Mouse (Mus musculus) forebrain, embryonic 13.5 days (tissue): ENCODE measurements around the gene 2410004B18Rik. TPM values are rescaled to one million over a fixed set of nuclear protein-coding genes. Genes with fewer than 3 reads are reported as not detected.

Experiments
- ATAC-seq: fragments of 200-750 bp; cut with Nextera tagmentation; 2 replicates; pipeline ENCODE4 v1.8.0; 2017
- H3K27ac ChIP-seq: fragments of 300-500 bp; sonication (generic); 2 replicates; pipeline ENCODE4 v1.5.1; 2015; ENCODE audit warnings: inconsistent platforms, mild to moderate bottlenecking, moderate library complexity
- H3K27me3 ChIP-seq: fragments of 300-500 bp; sonication (generic); 2 replicates; pipeline ENCODE4 v1.6.1; 2015; ENCODE audit warnings: mild to moderate bottlenecking, inconsistent platforms
- H3K36me3 ChIP-seq: fragments of 300-500 bp; sonication (generic); 2 replicates; pipeline ENCODE4 v1.6.1; 2015; ENCODE audit warnings: mild to moderate bottlenecking, inconsistent platforms; ENCODE audit not compliant: poor library complexity, severe bottlenecking
- H3K4me1 ChIP-seq: fragments of 300-500 bp; sonication (generic); 2 replicates; pipeline ENCODE4 v1.6.1; 2015; ENCODE audit warnings: inconsistent platforms
- H3K4me2 ChIP-seq: fragments of 300-500 bp; sonication (generic); 2 replicates; pipeline ENCODE4 v1.6.1; 2015; ENCODE audit warnings: inconsistent platforms, mild to moderate bottlenecking, moderate library complexity
- H3K4me3 ChIP-seq: fragments of 300-500 bp; sonication (generic); 2 replicates; pipeline ENCODE4 v1.5.1; 2015; ENCODE audit warnings: mild to moderate bottlenecking, inconsistent platforms
- H3K9ac ChIP-seq: fragments of 300-500 bp; sonication (generic); 2 replicates; pipeline ENCODE4 v1.6.1; 2015; ENCODE audit warnings: mild to moderate bottlenecking, inconsistent platforms
- H3K9me3 ChIP-seq: fragments of 300-500 bp; sonication (generic); replicated peaks from 2 replicates; pipeline ENCODE4 v1.6.1; 2016; ENCODE audit warnings: inconsistent platforms
- WGBS: fragments of 180-500 bp; shearing (Covaris S2); methylation state at CpG from one replicate; pipeline ENCODE4 v1.1.7; 2015; 5-methylcytosine and 5-hydroxymethylcytosine counted together
- polyA plus RNA-seq: library from polyadenylated mRNA; unstranded; fragments of >200 nt; fragmentation: Nextera tagmentation; extraction: Ambion mirVana; gene quantifications from 2 replicates; pipeline ENCODE4 v1.2.1, GENCODE M21; 2015

2410004B18Rik gene
- polyA plus RNA-seq, 1 experiment from 2014 or later = 62.5 TPM

GRCm38 (mm10) chr3:145992796-145993195, 55.0 kb downstream of the 2410004B18Rik start:
- Histone ChIP-seq H3K4me2 (no peak overlapping the region), H3K4me1 (peaks cover 16% of the 10 kb centered on the region), H3K9ac (no peak overlapping the region), H3K27ac (no peak overlapping the region), H3K36me3 (no peaks in the 10 kb centered on the region), H3K9me3 (no peaks in the 10 kb centered on the region), H3K27me3 (peaks cover 8% of the 10 kb centered on the region), H3K4me3 (no peak overlapping the region)
- ATAC-seq = no peak
- WGBS = 89% methylated on average over 10 of the region's 10 CpGs

- ATAC-seq = no peak
- Histone ChIP-seq H3K27me3 (peaks cover 4% of the 10 kb centered on the region), H3K36me3 (0 out of 2 replicates have a peak, but pooled peaks cover 2% of the 10 kb centered on the region), H3K4me1 (peaks cover 12% of the 10 kb centered on the region), H3K9me3 (no peaks in the 10 kb centered on the region), H3K9ac (no peak overlapping the region), H3K4me2 (no peak overlapping the region), H3K4me3 (no peak overlapping the region), H3K27ac (no peak overlapping the region)
- WGBS = 76% methylated on average over 14 of the region's 14 CpGs
These were observed 55.8 kb downstream of the 2410004B18Rik start for GRCm38 (mm10) chr3:145993481-145994201.

Other genes with a start within 250 kb of the 2410004B18Rik start
- 128 and 149 TPM in 2 replicates for gene Ddah1, start 179.3 kb upstream of the 2410004B18Rik start, polyA plus RNA-seq
- 42.7 and 45.4 TPM in 2 replicates for gene Bcl10, start 15.2 kb upstream of the 2410004B18Rik start, polyA plus RNA-seq
- 0.59 and 0.88 TPM in 2 replicates for gene Syde2, start 49.9 kb downstream of the 2410004B18Rik start, polyA plus RNA-seq
- gene Wdr63, start 170.1 kb downstream of the 2410004B18Rik start, polyA plus RNA-seq = 0.81 and 0.89 TPM in 2 replicates
- gene Mcoln3, start 179.4 kb downstream of the 2410004B18Rik start, polyA plus RNA-seq = 0.59 and 0.74 TPM in 2 replicates
- gene Mcoln2, start 211.8 kb downstream of the 2410004B18Rik start, polyA plus RNA-seq = 0.28 and 0.57 TPM in 2 replicates